Mouse (Mus musculus) embryonic facial prominence, embryonic 11.5 days (tissue): ENCODE data around the gene Fam189a1. TPM values are rescaled to one million over a fixed set of nuclear protein-coding genes. Genes with fewer than 3 reads are reported as not detected.

Experiments
- ATAC-seq: fragments of 200-750 bp; cut with Nextera tagmentation; replicated peaks from 2 replicates; pipeline ENCODE4 v1.8.0; 2017; ENCODE audit warnings: low read depth; ENCODE audit not compliant: insufficient number of reproducible peaks, low FRiP score, low TSS enrichment
- DNase-seq: peaks from one replicate; pipeline ENCODE4 v3.0.0-alpha.2; 2015; ENCODE audit warnings: low spot score
- H3K27ac ChIP-seq: fragments of 300-500 bp; sonication (generic); replicated peaks from 2 replicates; pipeline ENCODE4 v1.5.1; 2014; ENCODE audit warnings: mild to moderate bottlenecking, low read depth, low read length, control low read depth
- H3K27me3 ChIP-seq: fragments of 300-500 bp; sonication (generic); 2 replicates; pipeline ENCODE4 v1.6.1; 2014; ENCODE audit warnings: mild to moderate bottlenecking, low read length, moderate library complexity, mixed read lengths; ENCODE audit not compliant: control insufficient read depth, insufficient read depth
- H3K36me3 ChIP-seq: fragments of 300-500 bp; sonication (generic); replicated peaks from 2 replicates; pipeline ENCODE4 v1.6.1; 2014; ENCODE audit warnings: low read depth, mild to moderate bottlenecking, low read length, moderate library complexity, mixed read lengths; ENCODE audit not compliant: control insufficient read depth, insufficient read depth
- H3K4me1 ChIP-seq: fragments of 300-500 bp; sonication (generic); 2 replicates; pipeline ENCODE4 v1.6.1; 2014; ENCODE audit warnings: low read length, mixed read lengths; ENCODE audit not compliant: control insufficient read depth, insufficient read depth
- H3K4me2 ChIP-seq: fragments of 300-500 bp; sonication (generic); 2 replicates; pipeline ENCODE4 v1.6.1; 2014; ENCODE audit warnings: low read depth, mild to moderate bottlenecking, control low read depth, low read length, moderate library complexity
- H3K4me3 ChIP-seq: fragments of 300-500 bp; sonication (generic); 2 replicates; pipeline ENCODE4 v1.5.1; 2014; ENCODE audit warnings: low read depth, low read length, control low read depth
- H3K9ac ChIP-seq: fragments of 300-500 bp; sonication (generic); replicated peaks from 2 replicates; pipeline ENCODE4 v1.6.1; 2014; ENCODE audit warnings: mild to moderate bottlenecking, control low read depth, low read length
- H3K9me3 ChIP-seq: fragments of 300-500 bp; sonication (generic); replicated peaks from 2 replicates; pipeline ENCODE4 v1.6.1; 2016; ENCODE audit warnings: mild to moderate bottlenecking, low read length, inconsistent platforms, mixed read lengths; ENCODE audit not compliant: control insufficient read depth
- WGBS: fragments of 180-500 bp; shearing (Covaris S2); extraction: QIAGEN DNeasy Blood & Tissue Kit; methylation state at CpG from one replicate; pipeline ENCODE4 v1.1.7; 2014; 5-methylcytosine and 5-hydroxymethylcytosine counted together
- polyA plus RNA-seq: library from polyadenylated mRNA; unstranded; fragments of >200 nt; fragmentation: Nextera tagmentation; extraction: Ambion mirVana; gene quantifications from 2 replicates; pipeline ENCODE4 v1.2.1, GENCODE M21; 2014

The Fam189a1 gene
- polyA plus RNA-seq, 1 experiment from 2014 or later = 0.88 TPM

DNA sequence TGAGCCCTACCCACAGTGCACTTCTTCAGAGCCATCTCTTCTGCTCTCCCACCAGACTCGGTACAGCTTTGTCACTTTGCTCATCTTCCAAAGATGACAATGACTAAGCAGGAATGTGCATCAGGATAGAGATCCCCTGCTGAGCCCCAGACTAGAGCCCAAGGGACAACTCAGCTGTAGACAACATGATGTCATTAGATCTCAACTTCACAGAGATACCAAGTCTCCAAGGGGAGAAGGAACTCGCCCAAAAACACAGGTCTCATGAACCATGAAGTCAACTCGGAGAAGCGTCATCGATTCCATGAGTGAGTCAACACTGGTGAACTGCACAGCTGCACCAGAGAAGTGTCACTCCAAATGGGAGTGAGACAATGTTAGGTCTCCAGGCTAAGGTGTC is 158.6 kb downstream of the Fam189a1 start:
- ATAC-seq (no peak), DNase-seq (no peak)
- Histone ChIP-seq H3K4me1 (no peaks in the 10 kb centered on the region), H3K36me3 (no peaks in the 10 kb centered on the region), H3K27me3 (no peaks in the 10 kb centered on the region), H3K9ac (no peak overlapping the region), H3K4me2 (no peak overlapping the region), H3K4me3 (no peak overlapping the region), H3K27ac (no peak overlapping the region), H3K9me3 (no peaks in the 10 kb centered on the region)
- 89% methylated on average over 5 of the region's 5 CpGs for WGBS

GRCm38 (mm10) chr7:64995946-64996444 is 160.4 kb downstream of the Fam189a1 start:
- Histone ChIP-seq H3K4me1 (no peaks in the 10 kb centered on the region), H3K4me3 (no peak overlapping the region), H3K9me3 (no peaks in the 10 kb centered on the region), H3K9ac (no peak overlapping the region), H3K27ac (no peak overlapping the region), H3K27me3 (no peaks in the 10 kb centered on the region), H3K36me3 (no peaks in the 10 kb centered on the region), H3K4me2 (no peak overlapping the region)
- DNase-seq (no peak), ATAC-seq (no peak)
- 40% methylated on average over 8 of the region's 8 CpGs for WGBS

- Histone ChIP-seq H3K27me3 (no peaks in the 10 kb centered on the region), H3K9ac (no peak overlapping the region), H3K4me3 (no peak overlapping the region), H3K4me2 (no peak overlapping the region), H3K27ac (no peak overlapping the region), H3K36me3 (no peaks in the 10 kb centered on the region), H3K4me1 (no peaks in the 10 kb centered on the region), H3K9me3 (no peaks in the 10 kb centered on the region)
- WGBS = 80% methylated on average over 4 of the region's 4 CpGs
- ATAC-seq = no peak
- DNase-seq = no peak
Measured at GRCm38 (mm10) chr7:64989406-64989805, 167.0 kb downstream of the Fam189a1 start.

GRCm38 (mm10) chr7:64988015-64988414 is 168.4 kb downstream of the Fam189a1 start:
- no peaks in the 10 kb centered on the region for H3K9me3 ChIP-seq
- H3K4me3 ChIP-seq = no peak overlapping the region
- ATAC-seq (no peak), DNase-seq (no peak)
- no peaks in the 10 kb centered on the region for H3K36me3 ChIP-seq
- H3K9ac ChIP-seq = no peak overlapping the region
- H3K4me2 ChIP-seq = no peak overlapping the region
- H3K27me3 ChIP-seq = no peaks in the 10 kb centered on the region
- no peak overlapping the region for H3K27ac ChIP-seq
- no peaks in the 10 kb centered on the region for H3K4me1 ChIP-seq
- 80% methylated on average over 2 of the region's 2 CpGs for WGBS

- Histone ChIP-seq H3K27me3 (no peaks in the 10 kb centered on the region), H3K27ac (no peak overlapping the region), H3K9ac (no peak overlapping the region), H3K4me2 (no peak overlapping the region), H3K36me3 (no peaks in the 10 kb centered on the region), H3K4me3 (no peak overlapping the region), H3K4me1 (no peaks in the 10 kb centered on the region), H3K9me3 (no peaks in the 10 kb centered on the region)
- WGBS = 91% methylated on average over 22 of the region's 22 CpGs
- ATAC-seq = no peak
- DNase-seq = no peak
Measured at GRCm38 (mm10) chr7:64984468-64985120, 171.8 kb downstream of the Fam189a1 start.

DNA sequence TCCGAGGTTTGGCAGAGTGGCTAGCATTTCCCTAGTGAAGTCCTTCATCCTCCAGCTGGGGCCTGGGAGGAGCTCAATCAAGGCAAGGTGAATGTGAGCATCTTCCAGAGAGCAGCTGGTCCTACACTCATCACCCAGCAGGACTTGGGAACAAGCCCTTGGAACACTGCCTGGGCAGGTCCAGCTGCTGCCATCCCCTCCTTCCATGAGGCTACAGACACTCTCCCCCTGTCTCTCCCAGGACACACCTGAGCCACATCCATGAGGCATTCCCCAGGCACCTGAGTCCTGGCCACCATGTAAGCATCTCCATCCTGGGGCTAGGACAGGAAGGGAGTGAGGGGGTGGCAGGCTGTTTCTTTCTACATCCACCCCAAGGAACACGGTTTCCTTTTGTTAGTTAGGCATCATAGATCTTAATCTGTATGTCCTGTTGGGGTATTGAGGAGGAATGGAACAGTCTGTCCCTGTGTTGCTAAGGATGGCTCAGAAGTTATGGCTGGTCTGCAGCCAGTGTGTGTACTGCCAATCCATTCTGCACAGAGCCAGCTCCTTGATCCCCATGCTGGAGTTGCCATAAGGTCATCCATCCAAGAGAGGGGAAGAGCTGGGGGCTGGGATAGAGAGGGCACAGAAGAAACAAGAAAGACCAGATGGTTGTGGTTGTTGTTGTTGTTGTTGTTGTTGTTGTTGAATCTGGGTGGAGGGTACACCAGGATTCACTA is 174.7 kb downstream of the Fam189a1 start:
- no peak overlapping the region for H3K27ac ChIP-seq
- WGBS = 74% methylated on average over 2 of the region's 2 CpGs
- ATAC-seq (no peak), DNase-seq (no peak)
- H3K9ac ChIP-seq = no peak overlapping the region
- no peak overlapping the region for H3K4me3 ChIP-seq
- no peaks in the 10 kb centered on the region for H3K9me3 ChIP-seq
- no peaks in the 10 kb centered on the region for H3K36me3 ChIP-seq
- H3K27me3 ChIP-seq = no peaks in the 10 kb centered on the region
- H3K4me1 ChIP-seq = no peaks in the 10 kb centered on the region
- no peak overlapping the region for H3K4me2 ChIP-seq

DNA sequence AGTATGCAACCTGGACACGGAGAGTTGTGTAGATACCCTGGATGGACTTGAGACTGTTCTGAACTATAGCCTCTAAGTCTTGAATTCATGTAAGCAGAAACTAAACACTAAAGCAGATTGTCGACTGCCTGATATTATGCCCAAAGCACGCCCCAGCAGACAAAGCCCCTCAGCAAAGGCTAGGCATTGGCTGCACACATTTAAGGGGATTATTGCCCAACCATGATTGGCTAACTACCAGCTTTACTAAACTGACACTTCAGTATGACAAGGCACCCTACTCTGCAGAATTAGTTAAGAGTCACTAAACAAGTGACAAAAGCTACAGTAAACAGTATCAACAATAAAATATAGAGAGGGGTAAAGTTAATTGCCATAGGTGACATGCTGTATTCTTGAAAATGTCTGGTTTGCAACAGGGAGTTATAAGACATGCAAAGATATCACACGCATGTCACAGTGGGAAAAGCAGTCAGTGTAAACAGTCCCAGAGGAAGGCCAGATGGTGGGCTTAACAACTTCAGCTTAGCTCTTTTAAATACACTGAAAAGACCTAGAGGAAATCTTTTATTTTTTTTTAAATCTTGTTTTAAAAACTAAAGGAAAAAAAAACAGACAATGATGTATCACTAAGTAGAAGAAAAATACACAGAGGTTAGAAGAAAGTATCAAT is 182.6 kb downstream of the Fam189a1 start:
- Histone ChIP-seq H3K36me3 (no peaks in the 10 kb centered on the region), H3K4me3 (no peak overlapping the region), H3K27me3 (no peaks in the 10 kb centered on the region), H3K4me2 (no peak overlapping the region), H3K9ac (no peak overlapping the region), H3K4me1 (no peaks in the 10 kb centered on the region), H3K9me3 (no peaks in the 10 kb centered on the region), H3K27ac (no peak overlapping the region)
- ATAC-seq = no peak
- no peak for DNase-seq
- 83% methylated on average over 4 of the region's 4 CpGs for whole genome bisulfite sequencing

DNA sequence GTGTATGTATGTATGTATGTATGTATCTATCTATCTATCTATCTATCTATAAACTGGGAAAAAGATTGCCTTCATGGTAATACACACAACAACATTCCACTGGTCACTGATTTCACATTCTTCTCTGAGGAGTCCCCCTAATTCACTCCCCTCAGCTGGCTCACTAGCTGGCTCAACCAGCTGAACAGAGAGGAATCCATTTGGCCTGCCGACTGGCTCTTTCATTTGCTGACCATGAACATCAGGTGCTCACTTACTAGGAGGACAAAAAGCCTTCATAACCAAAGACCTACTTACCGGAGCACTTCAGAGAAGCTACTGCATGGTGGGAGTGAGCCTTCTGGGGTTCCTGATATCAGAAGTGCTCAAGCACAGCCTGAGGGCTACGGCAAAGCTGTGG is 194.2 kb downstream of the Fam189a1 start:
- H3K27ac ChIP-seq = no peak overlapping the region
- no peaks in the 10 kb centered on the region for H3K4me1 ChIP-seq
- no peaks in the 10 kb centered on the region for H3K9me3 ChIP-seq
- WGBS = 91% methylated on average over 3 of the region's 3 CpGs
- H3K27me3 ChIP-seq = no peaks in the 10 kb centered on the region
- H3K4me3 ChIP-seq = no peak overlapping the region
- no peak for ATAC-seq
- no peak for DNase-seq
- no peak overlapping the region for H3K9ac ChIP-seq
- no peaks in the 10 kb centered on the region for H3K36me3 ChIP-seq
- no peak overlapping the region for H3K4me2 ChIP-seq
